Mouse (Mus musculus): ENCODE results near the gene Actn4.

GRCm38 (mm10) chr7:28902809-28903208 is 59.3 kb downstream of the Actn4 start:
- TF ChIP-seq CTCF (IDR thresholded peaks at IDR 0.05; ENCODE audit: borderline replicate concordance, extremely low read depth, insufficient read depth, insufficient read length), result no peak
- no peak for TF ChIP-seq POLR2A (IDR thresholded peaks at IDR 0.05; ENCODE audit: borderline replicate concordance, extremely low read depth, insufficient read depth, insufficient read length, poor library complexity, severe bottlenecking)
